Mouse (Mus musculus) retina, postnatal 7 days (tissue): ENCODE measurements around the gene Nckipsd.

Experiments
- DNase-seq: peaks from one replicate; pipeline ENCODE4 v3.0.0-alpha.2; 2012; ENCODE audit warnings: low read depth, low spot score

Nckipsd gene

GRCm38 (mm10) chr9:108799564-108799963 is 8.6 kb upstream of the Nckipsd start:
- no peak for DNase-seq

GRCm38 (mm10) chr9:108805768-108806167 is 2.4 kb upstream of the Nckipsd start:
- no peak for DNase-seq

DNA sequence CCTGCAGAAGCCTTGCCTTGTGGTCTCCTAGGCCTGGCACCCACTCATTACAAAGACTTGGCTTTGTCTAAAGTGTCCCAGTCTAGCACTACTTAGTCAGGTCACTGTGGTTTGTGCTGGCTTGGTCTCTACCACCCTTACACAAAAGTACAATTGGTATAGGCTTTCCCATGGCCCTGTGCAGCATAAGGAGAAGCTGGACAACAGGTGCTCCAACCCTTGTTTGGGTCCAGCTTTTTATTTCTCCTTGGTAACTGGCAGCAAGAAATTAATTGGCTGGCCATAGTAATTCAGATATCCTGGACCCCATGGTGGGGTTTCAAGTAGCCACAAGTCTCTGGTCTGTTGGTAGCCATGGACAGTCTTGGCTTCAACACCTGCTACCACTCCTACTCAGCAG is 1.8 kb upstream of the Nckipsd start:
- no peak for DNase-seq

- DNase-seq, result no peak
Observed at GRCm38 (mm10) chr9:108806831-108807230, 1.3 kb upstream of the Nckipsd start.

DNA sequence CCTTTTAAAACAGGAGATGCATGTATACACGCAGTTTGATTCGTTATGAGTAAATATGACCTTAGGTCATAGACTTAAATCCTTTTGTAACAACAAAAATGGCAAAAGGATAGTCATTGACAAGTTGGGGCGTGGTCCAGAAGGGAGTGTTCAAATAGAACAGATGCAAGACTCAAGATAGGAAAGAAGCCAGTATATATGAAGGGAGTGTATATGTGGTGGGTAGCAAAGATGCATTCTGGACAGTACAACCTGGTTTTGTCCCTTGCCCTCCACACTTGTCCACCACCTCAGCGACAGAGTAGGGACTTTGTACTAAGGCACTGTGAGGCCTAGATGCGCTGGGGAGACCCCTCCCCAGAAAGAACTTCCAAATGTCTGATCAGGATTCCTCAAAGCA is 494 bp upstream of the Nckipsd start:
- no peak for DNase-seq

- DNase-seq, result no peak
Observed at GRCm38 (mm10) chr9:108809188-108809587, 1.0 kb downstream of the Nckipsd start.

DNA sequence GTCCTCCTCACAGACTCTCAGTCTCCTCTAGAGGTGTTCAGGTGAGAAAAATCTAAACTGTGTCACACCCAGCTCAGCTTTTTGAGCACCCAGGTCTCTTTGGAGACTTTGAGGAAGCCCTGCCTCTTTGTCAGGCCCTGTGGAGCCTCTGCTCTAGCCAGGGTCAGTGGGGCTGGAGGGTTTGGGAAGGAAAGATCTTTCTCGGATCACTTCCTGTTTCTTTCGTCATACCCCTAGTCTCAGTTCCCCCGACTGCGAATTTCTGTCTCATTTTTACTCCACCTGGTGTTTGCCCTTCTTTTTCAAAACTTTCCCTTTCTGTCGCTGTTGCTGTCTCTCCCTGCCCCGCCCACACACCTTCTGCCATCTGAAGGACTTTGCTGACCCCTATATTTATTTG is 1.6 kb downstream of the Nckipsd start:
- DNase-seq, result no peak

- DNase-seq, result no peak
Observed at GRCm38 (mm10) chr9:108810516-108810915, 2.3 kb downstream of the Nckipsd start.

GRCm38 (mm10) chr9:108815557-108815956 is 7.4 kb downstream of the Nckipsd start:
- DNase-seq, result no peak

GRCm38 (mm10) chr9:108819495-108819894 is 11.3 kb downstream of the Nckipsd start:
- DNase-seq, result no peak

DNA sequence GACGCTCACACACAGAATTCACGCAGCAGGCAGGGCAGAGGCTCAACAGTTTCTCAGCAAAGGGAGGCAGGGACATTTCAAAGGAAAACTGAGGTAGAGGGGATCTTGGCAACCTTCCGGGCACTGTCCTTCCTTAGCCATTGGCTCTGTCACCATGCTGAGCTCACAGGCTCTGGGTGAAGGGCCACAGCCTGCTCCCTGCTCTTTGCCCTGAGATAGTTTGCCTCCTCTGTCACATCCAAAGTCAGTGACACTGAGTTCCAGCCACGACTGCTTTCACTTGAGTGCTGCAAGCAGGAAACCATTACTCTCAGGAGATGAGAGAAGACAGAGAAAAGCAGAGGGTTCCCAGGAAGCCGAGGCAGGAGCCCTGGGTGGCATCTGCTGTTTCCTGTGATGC is 11.9 kb downstream of the Nckipsd start:
- no peak for DNase-seq

- DNase-seq, result no peak
Observed at GRCm38 (mm10) chr9:108824144-108824685, 16.0 kb downstream of the Nckipsd start.

DNA sequence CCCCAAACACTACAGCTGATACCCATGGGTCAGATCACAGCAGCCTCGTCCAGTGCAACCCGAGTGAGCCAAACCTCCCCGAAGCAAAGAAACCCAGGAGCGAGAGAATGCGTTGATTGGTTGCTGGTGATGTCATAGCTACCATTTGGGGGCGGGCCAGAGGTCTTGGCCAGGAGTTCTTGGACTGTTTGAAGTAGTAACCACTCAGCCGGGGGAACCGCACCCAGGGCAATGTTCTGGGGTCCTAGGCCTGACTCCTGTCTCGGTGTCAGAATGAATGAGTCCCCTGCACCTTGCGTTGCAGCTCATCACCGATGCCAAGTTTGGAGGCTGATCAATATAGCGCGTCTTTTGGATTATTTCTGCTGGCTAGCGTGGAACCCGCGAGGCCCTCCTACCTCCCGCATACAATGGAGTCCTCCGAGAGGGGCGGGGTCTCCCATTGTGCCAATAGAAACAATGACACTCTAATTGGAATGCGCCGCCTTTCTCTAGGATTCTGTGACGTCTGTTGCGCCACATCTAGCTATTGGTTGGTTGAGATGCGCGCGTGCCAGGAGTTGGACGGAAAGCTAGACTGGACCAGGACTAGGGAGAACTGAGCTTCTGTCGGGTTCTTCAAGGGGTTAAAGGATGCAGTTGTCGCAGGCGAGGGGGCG is 16.7 kb downstream of the Nckipsd start:
- peak; percentile 90 for DNase-seq

GRCm38 (mm10) chr9:108825820-108826699 is 17.9 kb downstream of the Nckipsd start, which contains the start of gene Celsr3:
Gene Celsr3 (plus strand): TSS chr9:108826320.
- DNase-seq, result peak; percentile 90

GRCm38 (mm10) chr9:108826700-108827340 is 18.7 kb downstream of the Nckipsd start:
- DNase-seq, result no peak

DNA sequence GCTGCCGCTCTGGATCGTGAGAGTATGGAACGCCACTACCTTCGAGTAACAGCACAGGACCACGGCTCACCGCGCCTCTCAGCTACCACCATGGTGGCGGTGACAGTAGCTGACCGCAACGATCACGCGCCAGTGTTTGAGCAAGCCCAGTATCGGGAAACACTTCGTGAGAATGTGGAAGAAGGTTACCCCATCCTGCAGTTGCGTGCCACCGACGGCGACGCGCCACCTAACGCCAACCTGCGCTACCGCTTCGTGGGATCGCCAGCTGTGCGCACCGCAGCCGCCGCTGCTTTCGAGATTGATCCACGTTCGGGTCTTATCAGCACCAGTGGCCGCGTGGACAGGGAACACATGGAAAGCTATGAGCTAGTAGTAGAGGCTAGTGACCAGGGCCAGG is 19.3 kb downstream of the Nckipsd start:
- no peak for DNase-seq

GRCm38 (mm10) chr9:108827906-108828305 is 19.7 kb downstream of the Nckipsd start:
- DNase-seq, result no peak

DNA sequence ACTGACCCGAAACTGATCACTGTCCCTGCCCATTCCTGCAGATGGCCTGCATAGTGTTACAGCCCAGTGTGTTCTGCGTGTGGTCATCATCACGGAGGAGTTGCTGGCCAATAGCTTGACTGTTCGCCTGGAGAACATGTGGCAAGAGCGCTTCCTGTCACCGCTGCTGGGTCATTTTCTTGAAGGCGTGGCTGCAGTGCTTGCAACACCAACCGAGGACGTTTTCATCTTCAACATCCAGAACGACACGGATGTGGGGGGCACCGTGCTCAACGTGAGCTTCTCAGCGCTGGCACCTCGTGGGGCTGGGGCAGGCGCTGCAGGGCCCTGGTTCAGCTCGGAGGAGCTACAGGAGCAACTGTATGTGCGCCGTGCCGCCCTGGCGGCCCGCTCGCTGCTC is 23.5 kb downstream of the Nckipsd start:
- DNase-seq, result no peak

- peak; percentile 84 for DNase-seq
Observed at GRCm38 (mm10) chr9:108832390-108833108, 24.4 kb downstream of the Nckipsd start.

DNA sequence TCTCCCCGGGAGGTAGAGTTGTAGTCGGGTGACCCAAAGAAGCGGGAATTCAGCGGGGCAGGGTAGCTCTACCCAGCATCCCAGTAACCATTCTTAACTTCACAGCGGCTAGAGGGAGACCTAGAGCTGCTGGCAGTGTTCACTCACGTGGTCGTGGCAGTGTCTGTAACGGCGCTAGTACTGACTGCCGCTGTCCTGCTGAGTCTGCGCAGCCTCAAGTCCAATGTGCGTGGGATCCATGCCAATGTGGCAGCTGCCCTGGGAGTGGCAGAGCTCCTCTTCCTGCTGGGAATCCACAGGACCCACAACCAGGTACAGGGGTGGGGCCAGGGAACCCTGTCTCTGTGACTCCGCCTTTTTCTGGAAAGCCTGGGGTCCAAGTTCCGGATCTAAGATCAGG is 34.8 kb downstream of the Nckipsd start:
- no peak for DNase-seq

- DNase-seq, result no peak
Observed at GRCm38 (mm10) chr9:108845390-108845789, 37.2 kb downstream of the Nckipsd start.
